Mouse (Mus musculus) ovary, postnatal 10 days (tissue): ENCODE results near the gene Adamtsl4.

ENCODE experiments used
- DNase-seq: peaks from one replicate; pipeline ENCODE4 v3.0.0; 2022; ENCODE audit warnings: low spot score

Gene Adamtsl4

GRCm38 (mm10) chr3:95687524-95688421, at the start of gene Adamtsl4:
Gene Adamtsl4 (minus strand): TSS chr3:95687917.
- peak; percentile 58 for DNase-seq

GRCm38 (mm10) chr3:95735071-95735670, 47.5 kb upstream of the Adamtsl4 start:
- DNase-seq, result no peak

GRCm38 (mm10) chr3:95734092-95734702, 46.5 kb upstream of the Adamtsl4 start:
- DNase-seq, result no peak

- no peak for DNase-seq
These were observed 45.2 kb upstream of the Adamtsl4 start for GRCm38 (mm10) chr3:95732744-95733521.

- DNase-seq, result no peak
These were observed 44.6 kb upstream of the Adamtsl4 start for GRCm38 (mm10) chr3:95732297-95732696.

GRCm38 (mm10) chr3:95731802-95732201, 44.1 kb upstream of the Adamtsl4 start:
- DNase-seq, result no peak

GRCm38 (mm10) chr3:95730431-95730830, 42.7 kb upstream of the Adamtsl4 start:
- no peak for DNase-seq

- no peak for DNase-seq
These were observed 41.2 kb upstream of the Adamtsl4 start for GRCm38 (mm10) chr3:95728906-95729305.

- DNase-seq, result no peak
These were observed 39.1 kb upstream of the Adamtsl4 start for GRCm38 (mm10) chr3:95726696-95727358.

- DNase-seq, result no peak
These were observed 38.1 kb upstream of the Adamtsl4 start for GRCm38 (mm10) chr3:95725863-95726262.

- DNase-seq, result no peak
These were observed 34.7 kb upstream of the Adamtsl4 start for GRCm38 (mm10) chr3:95722386-95722785.

- DNase-seq, result no peak
These were observed 30.4 kb upstream of the Adamtsl4 start for GRCm38 (mm10) chr3:95718153-95718552.

GRCm38 (mm10) chr3:95716075-95716474, 28.4 kb upstream of the Adamtsl4 start:
- DNase-seq, result no peak

- no peak for DNase-seq
These were observed 22.2 kb upstream of the Adamtsl4 start for GRCm38 (mm10) chr3:95709967-95710366.

- no peak for DNase-seq
These were observed 21.3 kb upstream of the Adamtsl4 start for GRCm38 (mm10) chr3:95709044-95709443.

GRCm38 (mm10) chr3:95707497-95707896, 19.8 kb upstream of the Adamtsl4 start:
- DNase-seq, result no peak

GRCm38 (mm10) chr3:95706273-95706672, 18.6 kb upstream of the Adamtsl4 start:
- no peak for DNase-seq

GRCm38 (mm10) chr3:95704612-95705011, 16.9 kb upstream of the Adamtsl4 start:
- no peak for DNase-seq

GRCm38 (mm10) chr3:95703276-95703675, 15.6 kb upstream of the Adamtsl4 start:
- no peak for DNase-seq

- peak; percentile 46 for DNase-seq
These were observed 14.3 kb upstream of the Adamtsl4 start for GRCm38 (mm10) chr3:95701877-95702540.

- DNase-seq, result no peak
These were observed 13.4 kb upstream of the Adamtsl4 start for GRCm38 (mm10) chr3:95701085-95701484.
